Mouse (Mus musculus): ENCODE data around the gene Impdh1.

Gene Impdh1

GRCm38 (mm10) chr6:29211806-29212492 lies 4.2 kb downstream of the Impdh1 start:
- DNase-seq, result peak; percentile 78

GRCm38 (mm10) chr6:29211146-29211545 lies 5.0 kb downstream of the Impdh1 start:
- DNase-seq, result no peak

DNA sequence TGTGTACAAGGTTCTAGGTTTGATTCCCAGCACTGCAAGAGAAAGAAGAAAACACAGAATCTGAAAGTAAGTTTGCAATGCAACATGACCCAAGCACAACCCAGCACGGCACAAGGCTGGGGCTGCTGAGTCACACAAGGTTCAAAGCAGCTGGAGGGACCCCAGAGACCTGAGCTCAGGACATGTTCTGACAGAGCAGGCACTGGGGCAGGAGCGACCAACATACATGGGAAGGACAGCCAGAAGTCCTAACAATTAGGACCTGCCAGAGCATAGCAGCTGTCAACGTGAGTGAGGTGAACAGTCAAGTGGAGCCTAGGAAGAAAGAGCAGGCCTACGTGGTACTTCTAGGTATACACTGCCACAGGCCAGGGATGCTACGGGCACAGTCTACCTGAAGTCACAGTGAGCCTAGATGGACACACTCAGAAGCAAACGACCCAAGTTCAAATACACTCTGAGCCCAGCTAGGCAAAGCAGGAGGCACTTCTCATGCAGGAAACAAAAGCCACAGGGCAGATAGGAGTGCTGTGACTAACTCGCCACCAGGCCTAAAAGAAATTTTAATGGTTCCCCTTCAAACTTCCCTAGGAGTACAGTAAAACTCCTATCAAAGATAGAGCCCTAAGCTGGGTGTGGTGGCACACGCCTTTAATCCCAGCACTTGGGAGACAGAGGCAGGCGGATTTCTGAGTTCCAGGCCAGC lies 5.8 kb downstream of the Impdh1 start:
- DNase-seq, result no peak

DNA sequence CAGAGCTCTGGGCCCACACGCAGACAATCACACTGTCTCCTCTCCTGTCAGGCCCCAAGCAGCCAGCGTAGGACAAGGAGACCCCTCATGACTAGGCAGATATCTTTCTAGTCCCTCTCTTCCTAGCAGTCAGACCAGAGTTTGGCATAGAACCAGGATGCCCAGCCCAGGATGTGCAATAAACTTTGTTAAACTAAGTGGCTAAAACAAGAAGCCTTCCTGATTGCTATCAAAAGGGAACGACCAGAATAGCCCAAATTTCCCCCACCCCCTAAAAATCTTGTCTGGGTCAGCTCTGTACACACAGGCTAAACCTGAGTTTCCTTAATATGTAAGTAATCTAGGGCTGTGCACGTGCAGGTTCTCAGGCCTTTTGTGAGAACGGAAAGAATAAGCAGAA lies 8.0 kb downstream of the Impdh1 start:
- DNase-seq, result no peak

DNA sequence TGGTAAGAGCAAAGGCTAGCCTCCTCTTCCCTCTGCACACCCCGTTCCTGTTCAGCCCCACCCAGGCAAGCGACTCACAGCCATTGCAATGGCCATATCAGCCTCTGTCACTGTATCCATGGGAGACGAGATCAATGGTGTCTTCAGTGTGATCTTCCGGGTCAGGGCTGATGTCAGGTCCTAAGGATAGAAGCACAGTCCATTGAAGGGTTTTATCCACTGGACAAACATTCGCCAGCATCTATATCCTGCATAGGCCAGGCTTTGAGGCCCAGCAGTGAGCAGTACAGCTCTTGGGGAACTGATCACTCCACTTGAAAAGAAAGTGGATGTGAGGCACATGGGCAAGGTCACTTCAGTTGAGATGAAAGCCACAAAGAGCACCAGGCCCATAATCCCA lies 9.1 kb downstream of the Impdh1 start:
- DNase-seq, result no peak

- no peak for DNase-seq
Observed at GRCm38 (mm10) chr6:29206006-29206405, 10.2 kb downstream of the Impdh1 start.

DNA sequence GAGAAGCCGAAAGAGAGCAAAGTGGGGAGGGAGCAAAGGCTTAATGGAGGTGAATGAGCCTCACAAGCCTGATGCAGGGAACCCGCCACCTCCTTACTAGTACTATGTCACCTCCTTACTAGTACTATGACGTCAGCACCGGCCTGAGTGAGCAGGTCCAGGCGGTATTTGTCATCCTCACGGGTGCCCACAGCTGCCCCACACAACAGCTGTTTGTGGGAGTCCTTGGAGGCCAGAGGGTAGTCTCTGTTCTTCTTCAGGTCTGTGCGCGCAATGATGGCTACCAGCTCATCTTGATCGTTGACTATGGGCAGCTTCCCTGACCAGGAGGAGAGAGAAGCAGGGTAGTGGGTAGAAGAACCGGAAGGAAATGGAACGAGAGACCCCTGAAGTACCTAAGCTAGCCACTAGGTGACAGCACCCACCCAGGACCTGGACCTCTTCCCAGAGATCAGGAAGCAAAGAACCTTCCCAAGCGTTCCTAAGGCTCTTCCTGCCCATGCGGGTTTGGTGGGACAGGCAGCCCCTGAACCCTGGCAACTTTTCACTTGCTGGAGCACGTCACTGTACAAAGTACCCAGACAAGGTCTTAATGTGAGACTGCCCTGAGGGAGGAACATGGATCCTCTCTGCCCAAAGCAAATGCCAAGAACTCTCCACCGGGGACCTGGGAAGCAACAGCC lies 11.1 kb downstream of the Impdh1 start:
- DNase-seq, result no peak

DNA sequence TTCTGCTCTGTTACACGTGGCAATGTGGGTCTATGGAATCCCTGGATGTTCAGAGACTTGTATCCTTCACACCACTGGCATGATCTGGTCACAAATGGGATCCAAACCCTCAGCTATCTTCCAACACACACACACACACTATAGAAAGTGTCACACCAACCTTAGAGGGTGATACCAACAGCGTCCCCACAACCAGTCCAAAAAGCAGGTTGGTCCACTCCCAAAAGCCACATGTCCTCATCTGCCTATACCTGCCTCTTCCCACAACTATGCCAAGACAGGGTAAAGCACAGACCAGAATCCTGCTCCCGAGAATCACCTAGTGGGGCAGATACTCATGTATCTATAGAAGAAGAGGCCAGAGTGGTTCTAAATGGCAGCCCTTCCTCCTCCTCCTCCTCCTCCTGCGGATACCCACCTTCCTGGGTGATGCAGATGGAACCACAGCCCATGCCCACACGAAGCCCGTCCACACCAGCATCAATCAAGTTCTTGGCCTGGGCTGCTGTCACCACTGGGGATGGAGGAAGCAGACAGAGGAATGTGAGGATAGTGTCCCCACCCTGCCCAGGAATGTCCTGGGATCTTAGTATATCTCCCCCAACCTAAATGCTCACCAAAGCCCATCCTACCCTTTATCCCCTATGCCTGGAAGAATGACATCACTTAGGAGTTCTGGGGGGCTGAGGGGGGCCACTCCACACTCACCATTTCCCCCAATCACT lies 12.1 kb downstream of the Impdh1 start:
- no peak for DNase-seq

- no peak for DNase-seq
Observed at GRCm38 (mm10) chr6:29203096-29203495, 13.1 kb downstream of the Impdh1 start.

- DNase-seq, result no peak
Observed at GRCm38 (mm10) chr6:29201988-29202387, 14.2 kb downstream of the Impdh1 start.

- no peak for DNase-seq
Observed at GRCm38 (mm10) chr6:29201341-29201740, 14.8 kb downstream of the Impdh1 start.

GRCm38 (mm10) chr6:29200496-29200895 lies 15.7 kb downstream of the Impdh1 start:
- DNase-seq, result no peak

- DNase-seq, result no peak
Observed at GRCm38 (mm10) chr6:29199223-29199855, 16.8 kb downstream of the Impdh1 start.

DNA sequence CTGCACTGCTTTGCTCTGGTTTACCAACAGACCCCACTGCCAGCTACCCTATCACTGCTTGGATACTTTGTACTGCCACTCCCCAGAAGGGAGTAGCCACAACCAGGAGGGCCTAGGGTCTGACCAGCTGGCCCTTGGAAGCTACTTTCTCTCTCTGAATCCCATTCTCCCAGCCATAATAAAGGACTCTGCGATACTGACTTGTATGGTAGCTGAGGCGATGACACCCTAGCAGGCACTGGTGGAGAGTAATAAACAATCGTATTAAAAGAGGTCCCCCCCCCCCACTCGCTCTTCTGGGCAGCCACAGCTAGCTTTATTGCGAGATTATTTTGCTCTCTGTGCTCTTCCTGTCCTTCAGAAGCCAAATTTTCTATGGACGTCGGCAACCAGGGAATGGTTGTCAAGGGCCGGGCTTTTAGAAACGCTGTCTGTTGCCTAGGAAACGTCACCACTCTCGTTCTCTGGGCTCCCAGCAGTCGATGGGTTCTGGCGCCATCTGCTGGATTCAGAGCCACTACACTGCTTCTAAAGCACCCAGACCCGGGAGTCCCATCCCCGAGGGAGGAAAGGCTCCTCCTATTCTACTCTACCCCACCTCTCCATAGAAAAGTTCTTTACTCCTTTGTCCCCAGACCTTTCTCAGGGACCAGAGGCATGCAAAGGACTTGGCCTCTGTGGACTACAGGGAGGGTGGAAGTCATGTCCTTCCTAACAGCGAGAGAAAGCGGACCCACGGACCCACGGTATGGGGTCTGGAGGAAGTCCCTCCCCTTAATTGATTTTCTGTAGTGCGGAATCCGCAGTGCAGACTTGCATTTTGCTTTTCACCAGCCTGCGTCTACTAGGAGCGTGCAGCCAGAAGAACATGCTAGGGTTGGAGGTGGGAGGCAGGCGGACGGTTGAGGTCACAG lies 17.6 kb downstream of the Impdh1 start:
- peak; percentile 92 for DNase-seq

DNA sequence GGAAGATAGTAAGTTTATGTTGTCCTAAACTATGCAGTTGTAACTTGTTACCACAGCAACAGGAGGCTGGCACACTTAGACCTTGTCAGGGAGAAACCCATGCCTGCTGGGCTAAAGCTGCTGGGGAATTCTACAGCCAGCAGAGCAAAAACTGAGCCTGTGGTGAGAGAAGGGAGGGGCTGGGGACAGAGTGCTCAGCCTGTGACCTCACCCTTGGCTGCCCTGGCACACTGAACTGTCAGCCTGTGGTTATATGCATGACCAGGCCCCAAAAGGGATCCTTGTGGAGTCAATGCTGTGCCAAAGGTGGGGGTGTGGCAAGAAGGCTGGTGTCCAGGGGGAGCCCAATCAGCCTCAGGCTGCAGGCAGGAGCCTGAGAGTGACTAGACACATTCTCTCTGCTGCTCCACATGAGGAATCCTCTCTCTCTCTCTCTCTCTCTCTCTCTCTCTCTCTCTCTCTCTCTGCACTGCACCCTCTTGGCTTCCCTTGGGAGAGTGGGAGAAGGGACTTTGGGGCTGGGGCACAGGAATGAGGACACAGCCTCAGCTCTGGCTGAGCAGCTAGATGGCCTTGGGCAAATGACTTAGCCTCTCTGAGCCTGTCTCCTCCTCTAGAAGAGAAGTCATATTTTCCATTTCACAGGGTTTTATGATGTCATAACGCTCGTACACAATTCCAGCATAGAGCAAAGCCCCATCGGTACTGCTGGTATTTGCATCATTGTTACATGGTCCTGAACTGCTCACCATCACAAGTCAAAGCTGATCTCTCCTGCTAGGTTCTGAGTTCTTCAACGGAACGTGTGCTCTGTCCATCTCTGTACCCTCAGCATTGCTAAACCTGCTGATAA lies 20.1 kb downstream of the Impdh1 start:
- no peak for DNase-seq

DNA sequence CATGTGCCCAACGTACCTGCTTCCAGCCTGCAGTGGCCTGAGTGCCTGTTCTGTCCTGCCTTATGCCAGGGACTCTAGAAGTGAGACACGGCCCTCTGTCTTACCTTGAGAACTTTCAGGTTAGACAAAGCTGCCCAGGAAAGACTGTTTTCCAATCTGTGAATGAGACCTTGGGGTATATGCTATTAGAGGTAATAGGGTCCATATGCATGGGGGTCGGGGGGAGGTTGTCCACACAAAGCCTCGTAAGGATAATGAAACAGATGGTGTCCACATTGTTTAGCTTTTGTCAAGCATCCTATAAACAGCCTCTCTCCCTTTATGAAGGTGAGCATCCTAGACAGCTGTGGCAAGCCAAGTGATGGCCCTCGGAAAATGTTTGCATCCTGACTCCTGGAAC lies 21.0 kb downstream of the Impdh1 start:
- DNase-seq, result no peak

- no peak for DNase-seq
Observed at GRCm38 (mm10) chr6:29193961-29194750, 22.0 kb downstream of the Impdh1 start.

- DNase-seq, result no peak
Observed at GRCm38 (mm10) chr6:29187936-29188335, 28.2 kb downstream of the Impdh1 start.

GRCm38 (mm10) chr6:29179843-29180242 lies 36.3 kb downstream of the Impdh1 start:
- DNase-seq, result peak; percentile 65

Data from right cerebral cortex, adult 18-20 months (tissue).